Mouse (Mus musculus): ENCODE measurements around the gene Kalrn. TPM values are rescaled to one million over a fixed set of nuclear protein-coding genes. Genes with fewer than 3 reads are reported as not detected.
A peak's percentile ranks its signal among the peaks of the same experiment; 100 is the strongest.

The Kalrn gene
- polyA plus RNA-seq, 1 experiment from 2014 or later = 39.2 TPM

GRCm38 (mm10) chr16:34163086-34163485 lies 410.2 kb downstream of the Kalrn start:
- Histone ChIP-seq H3K36me3 (replicated peaks) (no peaks in the 10 kb centered on the region; the same call in 1 of the 2 replicates), H3K27ac (no peak overlapping the region), H3K4me2 (no peak overlapping the region), H3K4me1 (peaks cover 9% of the 10 kb centered on the region; the same call in 1 of the 2 replicates), H3K27me3 (replicated peaks) (no peaks in the 10 kb centered on the region), H3K9me3 (no peaks in the 10 kb centered on the region), H3K4me3 (no peak overlapping the region), H3K9ac (no peak overlapping the region)
- ATAC-seq (replicated peaks) = no peak
- WGBS = 76% methylated on average over 9 of the region's 9 CpGs

- H3K9me3 ChIP-seq = no peaks in the 10 kb centered on the region
- WGBS = 88% methylated on average over 3 of the region's 3 CpGs
- no peaks in the 10 kb centered on the region for H3K27me3 ChIP-seq (replicated peaks)
- no peak overlapping the region for H3K4me3 ChIP-seq
- H3K4me2 ChIP-seq = no peak overlapping the region
- no peak overlapping the region for H3K27ac ChIP-seq
- ATAC-seq (replicated peaks) = no peak
- no peak overlapping the region for H3K9ac ChIP-seq
- H3K36me3 ChIP-seq (replicated peaks) = no peaks in the 10 kb centered on the region; the same call in 1 of the 2 replicates
- H3K4me1 ChIP-seq = no peaks in the 10 kb centered on the region
These were observed 413.8 kb downstream of the Kalrn start for GRCm38 (mm10) chr16:34159576-34159975.

GRCm38 (mm10) chr16:34157386-34158135 lies 415.8 kb downstream of the Kalrn start:
- WGBS = 59% methylated on average over 4 of the region's 4 CpGs
- no peaks in the 10 kb centered on the region for H3K4me1 ChIP-seq
- no peak overlapping the region for H3K9ac ChIP-seq
- ATAC-seq (replicated peaks) = no peak
- peaks cover 3% of the 10 kb centered on the region; the same call in 1 of the 2 replicates for H3K36me3 ChIP-seq (replicated peaks)
- H3K4me3 ChIP-seq = no peak overlapping the region
- no peak overlapping the region for H3K27ac ChIP-seq
- no peak overlapping the region for H3K4me2 ChIP-seq
- H3K27me3 ChIP-seq (replicated peaks) = no peaks in the 10 kb centered on the region
- H3K9me3 ChIP-seq = no peaks in the 10 kb centered on the region

GRCm38 (mm10) chr16:34155696-34156095 lies 417.6 kb downstream of the Kalrn start:
- Histone ChIP-seq H3K4me3 (no peak overlapping the region), H3K9ac (no peak overlapping the region), H3K27ac (no peak overlapping the region), H3K4me2 (no peak overlapping the region), H3K4me1 (peaks cover 3% of the 10 kb centered on the region; the same call in 1 of the 2 replicates), H3K36me3 (replicated peaks) (peaks cover 3% of the 10 kb centered on the region; the same call in 1 of the 2 replicates), H3K9me3 (no peaks in the 10 kb centered on the region), H3K27me3 (replicated peaks) (no peaks in the 10 kb centered on the region)
- no peak for ATAC-seq (replicated peaks)
- 90% methylated on average over 3 of the region's 3 CpGs for WGBS

- no peak for ATAC-seq (replicated peaks)
- H3K9ac ChIP-seq = no peak overlapping the region
- WGBS = 82% methylated on average over 3 of the region's 3 CpGs
These were observed 418.4 kb downstream of the Kalrn start for GRCm38 (mm10) chr16:34154903-34155302.

GRCm38 (mm10) chr16:34151528-34152071 lies 421.7 kb downstream of the Kalrn start:
- H3K4me2 ChIP-seq = no peak overlapping the region
- H3K4me1 ChIP-seq = peaks cover 3% of the 10 kb centered on the region; the same call in 1 of the 2 replicates
- 66% methylated on average over 3 of the region's 3 CpGs for WGBS
- no peak overlapping the region for H3K9ac ChIP-seq
- H3K36me3 ChIP-seq (replicated peaks) = 0 out of 2 replicates have a peak, but pooled peaks cover 3% of the 10 kb centered on the region
- H3K9me3 ChIP-seq = no peaks in the 10 kb centered on the region
- H3K27ac ChIP-seq = no peak overlapping the region
- no peak overlapping the region for H3K4me3 ChIP-seq
- no peaks in the 10 kb centered on the region for H3K27me3 ChIP-seq (replicated peaks)
- no peak for ATAC-seq (replicated peaks)

More at GRCm38 (mm10) chr16:34154903-34155302, 418.4 kb downstream of the Kalrn start:
- Histone ChIP-seq H3K27me3 (replicated peaks) (no peaks in the 10 kb centered on the region), H3K4me2 (no peak overlapping the region), H3K4me3 (no peak overlapping the region), H3K9me3 (no peaks in the 10 kb centered on the region), H3K4me1 (peaks cover 3% of the 10 kb centered on the region; the same call in 1 of the 2 replicates), H3K36me3 (replicated peaks) (peaks cover 3% of the 10 kb centered on the region; the same call in 1 of the 2 replicates), H3K27ac (no peak overlapping the region)

- Histone ChIP-seq H3K36me3 (replicated peaks) (no peaks in the 10 kb centered on the region), H3K4me3 (no peak overlapping the region), H3K9ac (no peak overlapping the region), H3K27me3 (replicated peaks) (no peaks in the 10 kb centered on the region), H3K4me2 (no peak overlapping the region), H3K4me1 (no peaks in the 10 kb centered on the region), H3K27ac (no peak overlapping the region), H3K9me3 (no peaks in the 10 kb centered on the region)
- no peak for ATAC-seq (replicated peaks)
- WGBS = 79% methylated on average over 8 of the region's 8 CpGs
These were observed 431.7 kb downstream of the Kalrn start for GRCm38 (mm10) chr16:34141670-34142069.

- Histone ChIP-seq H3K9me3 (no peaks in the 10 kb centered on the region), H3K9ac (no peak overlapping the region), H3K4me3 (no peak overlapping the region), H3K27me3 (replicated peaks) (no peaks in the 10 kb centered on the region), H3K4me2 (no peak overlapping the region), H3K4me1 (no peaks in the 10 kb centered on the region), H3K27ac (no peak overlapping the region), H3K36me3 (replicated peaks) (0 out of 2 replicates have a peak, but pooled peaks cover 3% of the 10 kb centered on the region)
- WGBS = 90% methylated on average over 2 of the region's 2 CpGs
- ATAC-seq (replicated peaks) = no peak
These were observed 438.3 kb downstream of the Kalrn start for GRCm38 (mm10) chr16:34135074-34135473.

GRCm38 (mm10) chr16:34134628-34135027 lies 438.7 kb downstream of the Kalrn start:
- no peak for ATAC-seq (replicated peaks)
- Histone ChIP-seq H3K4me3 (no peak overlapping the region), H3K9ac (no peak overlapping the region), H3K4me1 (no peaks in the 10 kb centered on the region), H3K27me3 (replicated peaks) (no peaks in the 10 kb centered on the region), H3K36me3 (replicated peaks) (0 out of 2 replicates have a peak, but pooled peaks cover 3% of the 10 kb centered on the region), H3K4me2 (no peak overlapping the region), H3K27ac (no peak overlapping the region), H3K9me3 (no peaks in the 10 kb centered on the region)
- 68% methylated on average over 3 of the region's 3 CpGs for WGBS

- no peaks in the 10 kb centered on the region for H3K36me3 ChIP-seq (replicated peaks)
- H3K9ac ChIP-seq = no peak overlapping the region
- no peaks in the 10 kb centered on the region for H3K27me3 ChIP-seq (replicated peaks)
- H3K9me3 ChIP-seq = no peaks in the 10 kb centered on the region
- peak; percentile 57; the same call in 1 of the 2 replicates for ATAC-seq (replicated peaks)
- H3K4me3 ChIP-seq = no peak overlapping the region
- H3K4me2 ChIP-seq = no peak overlapping the region
- WGBS = 3% methylated on average over 2 of the region's 2 CpGs
- 0 out of 2 replicates have a peak overlapping the region, but pooled peaks have one; percentile 1 for H3K27ac ChIP-seq
- H3K4me1 ChIP-seq = peaks cover 6% of the 10 kb centered on the region; the same call in 1 of the 2 replicates
These were observed 447.7 kb downstream of the Kalrn start for GRCm38 (mm10) chr16:34125595-34125994.

GRCm38 (mm10) chr16:34122486-34122885 lies 450.8 kb downstream of the Kalrn start:
- H3K27ac ChIP-seq = 0 out of 2 replicates have a peak overlapping the region, but pooled peaks have one; percentile 8
- no peak overlapping the region for H3K9ac ChIP-seq
- no peak overlapping the region for H3K4me3 ChIP-seq
- H3K4me1 ChIP-seq = peaks cover 6% of the 10 kb centered on the region; the same call in 1 of the 2 replicates
- 0 out of 2 replicates have a peak, but pooled peaks have one; percentile 25 for ATAC-seq (replicated peaks)
- no peaks in the 10 kb centered on the region for H3K9me3 ChIP-seq
- H3K36me3 ChIP-seq (replicated peaks) = no peaks in the 10 kb centered on the region
- WGBS = 51% methylated on average over 9 of the region's 9 CpGs
- no peak overlapping the region for H3K4me2 ChIP-seq
- H3K27me3 ChIP-seq (replicated peaks) = no peaks in the 10 kb centered on the region

GRCm38 (mm10) chr16:34121288-34121687 lies 452.0 kb downstream of the Kalrn start:
- Histone ChIP-seq H3K27ac (no peak overlapping the region), H3K4me2 (no peak overlapping the region), H3K9me3 (no peaks in the 10 kb centered on the region), H3K27me3 (replicated peaks) (no peaks in the 10 kb centered on the region), H3K36me3 (replicated peaks) (no peaks in the 10 kb centered on the region), H3K9ac (no peak overlapping the region), H3K4me1 (peaks cover 6% of the 10 kb centered on the region; the same call in 1 of the 2 replicates), H3K4me3 (no peak overlapping the region)
- 86% methylated on average over 7 of the region's 7 CpGs for WGBS
- no peak for ATAC-seq (replicated peaks)

Measured in midbrain, embryonic 15.5 days (tissue).